Mouse (Mus musculus) liver, embryonic 16.5 days (tissue): ENCODE measurements around the gene Tcte1. TPM values are rescaled to one million over a fixed set of nuclear protein-coding genes. Genes with fewer than 3 reads are reported as not detected.

ENCODE experiments used
- ATAC-seq: fragments of 200-750 bp; cut with Nextera tagmentation; 2 replicates; pipeline ENCODE4 v1.8.0; 2017; ENCODE audit warnings: low read depth, mild to moderate bottlenecking, moderate number of reproducible peaks, moderate library complexity
- H3K27ac ChIP-seq: fragments of 300-500 bp; sonication (generic); 2 replicates; pipeline ENCODE4 v1.5.1; 2014; ENCODE audit warnings: mild to moderate bottlenecking, low read length
- H3K27me3 ChIP-seq: fragments of 300-500 bp; sonication (generic); 2 replicates; pipeline ENCODE4 v1.6.1; 2014; ENCODE audit warnings: low read depth, low read length, mixed read lengths; ENCODE audit not compliant: control insufficient read depth, insufficient read depth
- H3K36me3 ChIP-seq: fragments of 300-500 bp; sonication (generic); 2 replicates; pipeline ENCODE4 v1.6.1; 2014; ENCODE audit warnings: mild to moderate bottlenecking; ENCODE audit not compliant: control insufficient read depth, insufficient read depth
- H3K4me1 ChIP-seq: fragments of 300-500 bp; sonication (generic); 2 replicates; pipeline ENCODE4 v1.6.1; 2014; ENCODE audit warnings: low read depth, low read length, mixed read lengths; ENCODE audit not compliant: control insufficient read depth
- H3K4me2 ChIP-seq: fragments of 300-500 bp; sonication (generic); 2 replicates; pipeline ENCODE4 v1.6.1; 2014; ENCODE audit warnings: low read depth, low read length, mixed read lengths
- H3K4me3 ChIP-seq: fragments of 300-500 bp; sonication (generic); 2 replicates; pipeline ENCODE4 v1.5.1; 2014; ENCODE audit warnings: low read depth, mild to moderate bottlenecking, low read length
- H3K9ac ChIP-seq: fragments of 300-500 bp; sonication (generic); 2 replicates; pipeline ENCODE4 v1.6.1; 2014; ENCODE audit warnings: low read depth, low read length
- H3K9me3 ChIP-seq: fragments of 300-500 bp; sonication (generic); replicated peaks from 2 replicates; pipeline ENCODE4 v1.6.1; 2016; ENCODE audit warnings: low read length; ENCODE audit not compliant: control insufficient read depth
- WGBS: fragments of 180-500 bp; shearing (Covaris S2); extraction: QIAGEN DNeasy Blood & Tissue Kit; methylation state at CpG from one replicate; pipeline ENCODE4 v1.1.7; 2014; ENCODE audit not compliant: insufficient replicate concordance; 5-methylcytosine and 5-hydroxymethylcytosine counted together
- polyA plus RNA-seq: library from polyadenylated mRNA; unstranded; fragments of >200 nt; fragmentation: Nextera tagmentation; extraction: Ambion mirVana; gene quantifications from 2 replicates; pipeline ENCODE4 v1.2.1, GENCODE M21; 2015

Gene Tcte1
- polyA plus RNA-seq, 1 experiment from 2014 or later = not detected

GRCm38 (mm10) chr17:45547461-45548190 lies 24.4 kb downstream of the Tcte1 start:
- Histone ChIP-seq H3K9ac (no peak overlapping the region), H3K4me2 (no peak overlapping the region), H3K9me3 (no peaks in the 10 kb centered on the region), H3K4me1 (peaks cover 7% of the 10 kb centered on the region), H3K4me3 (no peak overlapping the region), H3K27ac (no peak overlapping the region), H3K27me3 (peaks cover 93% of the 10 kb centered on the region), H3K36me3 (no peaks in the 10 kb centered on the region)
- WGBS = 62% methylated on average over 5 of the region's 5 CpGs
- no peak for ATAC-seq

- H3K4me2 ChIP-seq = peak overlapping the region; percentile 56
- H3K27me3 ChIP-seq = peaks cover 81% of the 10 kb centered on the region
- H3K4me1 ChIP-seq = peaks cover 7% of the 10 kb centered on the region
- no peak overlapping the region for H3K27ac ChIP-seq
- no peak overlapping the region for H3K9ac ChIP-seq
- ATAC-seq = 0 out of 2 replicates have a peak, but pooled peaks have one; percentile 9
- H3K36me3 ChIP-seq = no peaks in the 10 kb centered on the region
- WGBS = 4% methylated on average over 60 of the region's 68 CpGs
- H3K9me3 ChIP-seq = no peaks in the 10 kb centered on the region
- peak overlapping the region; percentile 42 for H3K4me3 ChIP-seq
Observed at GRCm38 (mm10) chr17:45548541-45549512, 25.6 kb downstream of the Tcte1 start.

- Histone ChIP-seq H3K4me1 (peaks cover 7% of the 10 kb centered on the region), H3K27me3 (peaks cover 72% of the 10 kb centered on the region), H3K4me3 (peak within 1 kb of the TSS; percentile 42), H3K9ac (no peak within 1 kb of the TSS), H3K27ac (no peak within 1 kb of the TSS), H3K9me3 (no peaks in the 10 kb centered on the region), H3K4me2 (peak within 1 kb of the TSS; percentile 56), H3K36me3 (no peaks in the 10 kb centered on the region)
- no peak for ATAC-seq
- 2% methylated on average over 24 of the region's 29 CpGs for WGBS
Observed at GRCm38 (mm10) chr17:45549617-45550181, 26.5 kb downstream of the Tcte1 start, which contains the start of gene Tmem151b. Gene Tmem151b, minus strand, starts transcription at chr17:45549677.

DNA sequence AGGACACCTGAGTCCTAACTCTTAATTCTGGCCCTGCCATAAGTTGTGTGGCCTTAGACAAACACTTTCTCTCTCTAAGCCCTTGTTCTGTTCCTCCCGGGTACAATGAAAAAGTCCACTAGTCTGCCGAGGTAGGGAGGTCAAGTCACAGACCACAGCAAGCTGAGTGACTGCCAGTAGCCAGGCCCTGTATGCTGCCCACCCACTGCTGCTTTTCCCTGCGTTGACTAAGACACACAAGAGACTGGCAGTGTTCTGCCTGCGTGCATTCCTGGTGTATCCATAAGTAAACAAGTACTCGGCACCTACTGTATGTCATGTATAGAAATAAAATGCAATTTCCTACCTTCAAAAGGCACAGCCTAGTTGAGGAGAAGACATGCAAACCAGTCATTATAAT lies 27.0 kb downstream of the Tcte1 start:
- Histone ChIP-seq H3K36me3 (no peaks in the 10 kb centered on the region), H3K27ac (no peak overlapping the region), H3K4me2 (no peak overlapping the region), H3K4me3 (no peak overlapping the region), H3K9me3 (no peaks in the 10 kb centered on the region), H3K4me1 (peaks cover 10% of the 10 kb centered on the region), H3K9ac (no peak overlapping the region), H3K27me3 (peaks cover 67% of the 10 kb centered on the region)
- WGBS = 41% methylated on average over 5 of the region's 5 CpGs
- no peak for ATAC-seq

GRCm38 (mm10) chr17:45551249-45551796 lies 28.1 kb downstream of the Tcte1 start:
- no peaks in the 10 kb centered on the region for H3K36me3 ChIP-seq
- WGBS = 52% methylated on average over 7 of the region's 7 CpGs
- peaks cover 20% of the 10 kb centered on the region for H3K4me1 ChIP-seq
- H3K9me3 ChIP-seq = no peaks in the 10 kb centered on the region
- no peak overlapping the region for H3K27ac ChIP-seq
- H3K4me3 ChIP-seq = no peak overlapping the region
- no peak overlapping the region for H3K9ac ChIP-seq
- peaks cover 64% of the 10 kb centered on the region for H3K27me3 ChIP-seq
- no peak overlapping the region for H3K4me2 ChIP-seq
- no peak for ATAC-seq

- 2% methylated on average over 8 of the region's 8 CpGs for WGBS
- Histone ChIP-seq H3K9me3 (no peaks in the 10 kb centered on the region), H3K27ac (no peak overlapping the region), H3K4me1 (peaks cover 20% of the 10 kb centered on the region), H3K4me2 (no peak overlapping the region), H3K36me3 (no peaks in the 10 kb centered on the region), H3K27me3 (peaks cover 63% of the 10 kb centered on the region), H3K4me3 (no peak overlapping the region), H3K9ac (no peak overlapping the region)
- ATAC-seq = no peak; the same call in 1 of the 2 replicates
Observed at GRCm38 (mm10) chr17:45551816-45552451, 28.7 kb downstream of the Tcte1 start.

DNA sequence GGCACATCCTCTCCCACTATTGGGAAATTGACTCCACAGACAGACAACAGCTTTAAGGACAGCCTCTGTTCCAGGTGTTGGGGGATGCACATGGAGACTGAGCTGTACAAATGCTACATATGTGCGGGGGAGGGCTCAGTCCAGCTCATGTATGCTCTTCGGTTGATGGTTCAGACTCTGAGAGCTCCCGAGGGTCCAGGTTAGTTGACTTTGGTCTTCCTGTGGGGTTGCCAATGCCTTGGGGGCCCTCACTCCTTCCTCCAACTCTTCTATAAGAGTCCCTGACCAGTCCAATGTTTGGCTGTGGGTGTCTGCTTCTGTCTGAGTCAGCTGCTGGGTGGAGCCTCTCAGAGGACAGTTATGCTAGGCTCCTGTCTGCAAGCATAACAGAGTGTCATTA lies 29.8 kb downstream of the Tcte1 start:
- no peak overlapping the region for H3K4me2 ChIP-seq
- WGBS = 60% methylated on average over 3 of the region's 3 CpGs
- peaks cover 56% of the 10 kb centered on the region for H3K27me3 ChIP-seq
- H3K9me3 ChIP-seq = no peaks in the 10 kb centered on the region
- H3K4me1 ChIP-seq = peaks cover 23% of the 10 kb centered on the region
- H3K27ac ChIP-seq = no peak overlapping the region
- no peak overlapping the region for H3K4me3 ChIP-seq
- no peak overlapping the region for H3K9ac ChIP-seq
- H3K36me3 ChIP-seq = no peaks in the 10 kb centered on the region
- no peak for ATAC-seq

- 19% methylated on average over 1 of the region's 1 CpGs for WGBS
- H3K4me1 ChIP-seq = peaks cover 21% of the 10 kb centered on the region
- no peak overlapping the region for H3K9ac ChIP-seq
- H3K4me2 ChIP-seq = no peak overlapping the region
- H3K36me3 ChIP-seq = no peaks in the 10 kb centered on the region
- no peak overlapping the region for H3K27ac ChIP-seq
- no peaks in the 10 kb centered on the region for H3K9me3 ChIP-seq
- ATAC-seq = no peak
- peaks cover 43% of the 10 kb centered on the region for H3K27me3 ChIP-seq
- H3K4me3 ChIP-seq = no peak overlapping the region
Observed at GRCm38 (mm10) chr17:45554420-45554819, 31.2 kb downstream of the Tcte1 start.
